In genomic region chr15:98928598-98929240, GRCm38 (mm10) we compare ENCODE assay signal across 2 mouse cellular contexts.
A peak's percentile ranks its signal among the peaks of the same experiment; 100 is the strongest.
TF ChIP-seq lines count a peak whose summit lies in the region.

No protein-coding gene starts in this region.

TF ChIP-seq in CH12.LX, 34 proteins besides CTCF, POLR2A, EP300 and RAD21:
- TF ChIP-seq ZKSCAN1 (IDR thresholded peaks at IDR 0.05; ENCODE audit: borderline replicate concordance, low read depth, low read length) (no peak), POLR2AphosphoS2 (IDR thresholded peaks at IDR 0.05; ENCODE audit: low read depth, low read length) (no peak), IRF4 (IDR thresholded peaks at IDR 0.05; ENCODE audit: low read depth, low read length) (no peak), ZNF384 (IDR thresholded peaks at IDR 0.05; ENCODE audit: low read depth, low read length) (peak; percentile 84), CHD2 (IDR thresholded peaks at IDR 0.05; ENCODE audit: low read length) (0 out of 2 replicates have a peak, but pooled peaks have one; percentile 33), UBTF (IDR thresholded peaks at IDR 0.05; ENCODE audit: low read depth, low read length) (no peak), BHLHE40 (IDR thresholded peaks at IDR 0.05; ENCODE audit: low read depth, low read length) (no peak), PAX5 (IDR thresholded peaks at IDR 0.05; ENCODE audit: low read length) (no peak), NRF1 (IDR thresholded peaks at IDR 0.05; ENCODE audit: low read depth, low read length) (peak; percentile 71), GABPA (IDR thresholded peaks at IDR 0.05; ENCODE audit: insufficient replicate concordance, low read depth, low read length) (no peak), ELF1 (IDR thresholded peaks at IDR 0.05; ENCODE audit: low read depth, low read length) (peak; percentile 81), RCOR1 (conservative IDR thresholded peaks at IDR 0.05; ENCODE audit: low read depth, low read length) (0 out of 2 replicates have a peak, but pooled peaks have one; percentile 42), MYC (IDR thresholded peaks at IDR 0.05; ENCODE audit: low read depth, low read length) (no peak), MEF2A (IDR thresholded peaks at IDR 0.05; ENCODE audit: borderline replicate concordance, low read depth, low read length) (peak; percentile 46; the same call in 1 of the 2 replicates), USF2 (conservative IDR thresholded peaks at IDR 0.05; ENCODE audit: low read depth, low read length) (no peak), MAFK (IDR thresholded peaks at IDR 0.05; ENCODE audit: insufficient replicate concordance, low read length) (0 out of 2 replicates have a peak, but pooled peaks have one; percentile 14), ZC3H11A (IDR thresholded peaks at IDR 0.05; ENCODE audit: low read depth, low read length) (peak; percentile 47), MXI1 (IDR thresholded peaks at IDR 0.05; ENCODE audit: low read depth, low read length) (peak; percentile 73), ETS1 (conservative IDR thresholded peaks at IDR 0.05; ENCODE audit: low read depth, low read length) (peak; percentile 35), ZMIZ1 (IDR thresholded peaks at IDR 0.05; ENCODE audit: low read depth, low read length) (no peak), MAX (IDR thresholded peaks at IDR 0.05; ENCODE audit: low read length) (peak; percentile 50; the same call in 1 of the 2 replicates), JUN (IDR thresholded peaks at IDR 0.05; ENCODE audit: insufficient read depth, low read depth, low read length) (no peak), TCF12 (IDR thresholded peaks at IDR 0.05; ENCODE audit: low read depth, low read length) (no peak), SMC3 (IDR thresholded peaks at IDR 0.05; ENCODE audit: low read depth, low read length) (peak; percentile 77), MAZ (IDR thresholded peaks at IDR 0.05; ENCODE audit: low read depth, low read length) (0 out of 2 replicates have a peak, but pooled peaks have one; percentile 55), HCFC1 (IDR thresholded peaks at IDR 0.05; ENCODE audit: low read depth, low read length) (no peak; the same call in 1 of the 2 replicates), NELFE (IDR thresholded peaks at IDR 0.05; ENCODE audit: low read depth, low read length) (0 out of 2 replicates have a peak, but pooled peaks have one; percentile 37), JUND (conservative IDR thresholded peaks at IDR 0.05; ENCODE audit: low read depth, low read length) (no peak), SIN3A (IDR thresholded peaks at IDR 0.05; ENCODE audit: low read length) (peak; percentile 67), USF1 (IDR thresholded peaks at IDR 0.05; ENCODE audit: low read depth, low read length) (no peak), KAT2A (IDR thresholded peaks at IDR 0.05; ENCODE audit: insufficient replicate concordance, low read length) (no peak), E2F4 (IDR thresholded peaks at IDR 0.05; ENCODE audit: insufficient replicate concordance, low read depth, low read length) (no peak), TBP (conservative IDR thresholded peaks at IDR 0.05; ENCODE audit: low read depth, low read length) (no peak)

TF ChIP-seq in myocyte, 11 proteins besides CTCF, POLR2A, EP300 and RAD21:
- peak; percentile 52 for TF ChIP-seq POLR2AphosphoS2 (IDR thresholded peaks at IDR 0.05; ENCODE audit: insufficient read length, low read depth)
- no peak for TF ChIP-seq E2F4 (IDR thresholded peaks at IDR 0.05; ENCODE audit: insufficient read depth)
